Mouse (Mus musculus) G1E-ER4 (cell line): ENCODE measurements around the gene Gna11. TPM values are rescaled to one million over a fixed set of nuclear protein-coding genes. Genes with fewer than 3 reads are reported as not detected.

Experiments used
- GATA1 ChIP-seq: IDR thresholded peaks from one replicate; pipeline ENCODE4 v1.8.0; 2012; ENCODE audit warnings: low read length, inconsistent platforms
- polyA plus RNA-seq: library from polyadenylated mRNA; stranded (reverse); fragments of >175 nt; gene quantifications from 2 replicates; pipeline ENCODE4 v1.2.3, GENCODE M21; 2012

The Gna11 gene
- polyA plus RNA-seq, 1 experiment = 15.0 TPM

- no peak for TF ChIP-seq GATA1
These were observed 9.1 kb upstream of the Gna11 start for GRCm38 (mm10) chr10:81553807-81554755.

DNA sequence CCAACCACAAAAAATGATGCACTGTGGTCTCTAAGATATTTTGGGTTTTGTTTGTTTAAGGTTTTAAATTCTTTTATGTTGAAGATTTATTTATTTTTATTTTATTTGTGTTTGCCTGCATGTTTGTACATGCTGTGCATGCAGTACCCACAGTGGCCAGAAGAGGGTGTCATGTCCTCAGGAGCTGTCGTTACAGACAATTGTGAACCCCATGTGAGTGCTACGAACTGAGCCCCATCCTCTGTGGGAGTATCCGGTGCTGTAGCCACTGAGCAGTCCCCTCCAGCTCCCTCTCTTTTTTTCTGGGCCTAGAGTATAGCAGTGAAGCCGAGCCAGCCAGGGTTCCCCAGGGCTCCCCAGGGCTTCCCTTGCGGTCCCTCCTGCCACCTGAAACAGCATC, 8.2 kb upstream of the Gna11 start:
- no peak for TF ChIP-seq GATA1

DNA sequence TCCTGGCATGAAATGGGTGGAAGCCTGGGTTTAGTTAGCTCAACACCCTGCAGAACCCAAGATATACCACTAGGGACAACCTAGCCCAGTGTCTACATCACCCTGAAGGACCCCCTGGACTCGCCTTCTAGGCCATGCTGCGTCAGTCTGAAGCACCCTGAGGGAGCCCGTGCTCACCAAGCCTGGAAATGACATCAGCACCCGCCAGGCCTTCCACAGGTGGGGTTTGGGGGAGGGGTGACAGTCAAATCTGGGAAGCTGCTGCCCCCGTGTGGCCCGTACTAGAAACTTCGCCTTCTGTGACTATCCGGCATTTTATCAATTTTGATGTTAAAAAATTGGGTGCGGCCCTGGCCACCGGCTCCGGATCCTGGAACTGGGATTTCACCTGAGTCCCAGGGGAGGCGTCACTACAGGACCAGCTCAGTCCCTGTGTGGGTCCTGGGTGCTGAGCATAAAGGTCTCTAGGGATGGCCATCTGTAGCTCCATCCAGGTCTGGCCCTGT, 6.7 kb upstream of the Gna11 start:
- no peak for TF ChIP-seq GATA1

- TF ChIP-seq GATA1 = no peak
These were observed 5.3 kb upstream of the Gna11 start for GRCm38 (mm10) chr10:81550257-81550656.

DNA sequence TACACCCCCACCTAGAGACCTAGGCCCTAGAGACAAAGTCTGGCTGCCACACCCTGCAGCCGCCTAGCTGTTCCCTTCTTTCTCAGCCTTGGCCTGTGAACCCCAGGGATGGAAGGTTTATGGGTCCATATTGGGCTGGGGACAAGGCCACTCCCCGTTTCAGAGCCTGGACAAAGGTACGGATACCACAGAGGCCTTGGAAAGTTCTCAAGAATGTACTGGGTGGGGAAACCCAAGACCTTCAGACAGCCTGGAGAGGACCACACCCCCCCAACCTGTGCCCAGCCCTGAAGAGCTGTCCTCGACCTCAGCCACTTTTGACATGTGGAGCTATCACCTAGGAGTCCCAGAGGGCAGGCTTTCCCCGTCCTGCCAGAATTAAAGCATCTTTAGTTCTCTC, 4.0 kb upstream of the Gna11 start:
- no peak for TF ChIP-seq GATA1

DNA sequence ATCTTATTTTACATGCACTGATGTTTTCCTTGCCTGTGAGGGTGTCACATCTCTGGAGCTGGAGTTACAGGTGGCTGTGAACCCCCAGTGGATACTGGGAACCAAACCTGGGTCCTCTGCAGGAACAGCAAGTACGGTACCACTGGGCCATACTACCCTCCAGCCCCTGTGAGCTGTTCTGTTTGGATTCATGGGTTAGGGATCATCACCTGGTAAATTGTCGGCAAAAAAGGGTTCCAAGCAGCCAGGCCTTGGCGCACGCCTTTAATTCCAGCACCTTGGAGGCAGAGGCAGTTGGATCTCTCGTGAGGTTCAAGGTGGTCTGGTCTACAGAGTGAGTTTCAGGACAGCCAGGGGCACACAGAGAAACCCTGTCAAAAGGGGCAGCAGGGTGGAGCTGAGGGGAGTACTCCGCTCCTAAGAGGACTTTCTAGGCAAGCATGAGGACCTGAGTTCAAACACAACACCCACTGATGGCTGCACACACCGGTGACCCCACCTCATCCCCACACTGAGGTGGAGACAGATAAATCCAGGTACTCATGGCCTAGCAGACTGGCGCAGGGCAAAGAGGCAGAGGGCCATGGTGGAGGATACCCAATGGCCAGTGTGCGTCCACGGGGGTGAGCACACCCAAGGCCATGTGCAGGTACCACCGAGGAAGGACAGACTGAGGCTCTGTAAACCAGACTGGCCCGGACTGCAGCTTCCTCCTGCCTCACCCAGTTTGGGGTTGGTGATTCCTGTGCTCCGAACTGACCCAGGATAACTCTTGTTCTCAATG, 2.0 kb upstream of the Gna11 start:
- no peak for TF ChIP-seq GATA1

- TF ChIP-seq GATA1 = peak; percentile 54
These were observed 1.3 kb upstream of the Gna11 start for GRCm38 (mm10) chr10:81546332-81546731.

- TF ChIP-seq GATA1 = no peak
These were observed 462 bp downstream of the Gna11 start for GRCm38 (mm10) chr10:81544296-81545160.

GRCm38 (mm10) chr10:81543633-81544032, 1.4 kb downstream of the Gna11 start:
- no peak for TF ChIP-seq GATA1

- TF ChIP-seq GATA1 = no peak
These were observed 2.1 kb downstream of the Gna11 start for GRCm38 (mm10) chr10:81542727-81543460.

DNA sequence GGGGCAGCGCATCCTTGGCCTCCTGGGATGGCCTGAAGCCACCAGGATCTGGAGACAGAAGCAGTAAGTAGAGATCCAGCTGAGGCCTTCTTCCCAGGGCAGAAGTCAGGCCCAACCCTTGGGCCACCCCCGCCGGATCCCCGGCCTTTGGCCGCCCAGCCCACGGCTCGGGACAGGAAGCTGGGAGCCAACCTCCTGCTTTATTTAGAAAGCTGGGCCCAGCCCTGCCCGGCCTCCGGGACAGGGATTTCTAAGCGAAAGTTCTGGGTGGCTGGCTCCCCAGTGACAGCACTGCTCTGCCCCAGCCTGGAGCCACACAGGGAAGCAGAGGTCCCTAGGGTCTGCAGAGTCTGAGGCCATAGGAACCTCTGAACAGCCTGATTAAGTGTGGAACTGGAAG, 3.2 kb downstream of the Gna11 start:
- TF ChIP-seq GATA1 = no peak

DNA sequence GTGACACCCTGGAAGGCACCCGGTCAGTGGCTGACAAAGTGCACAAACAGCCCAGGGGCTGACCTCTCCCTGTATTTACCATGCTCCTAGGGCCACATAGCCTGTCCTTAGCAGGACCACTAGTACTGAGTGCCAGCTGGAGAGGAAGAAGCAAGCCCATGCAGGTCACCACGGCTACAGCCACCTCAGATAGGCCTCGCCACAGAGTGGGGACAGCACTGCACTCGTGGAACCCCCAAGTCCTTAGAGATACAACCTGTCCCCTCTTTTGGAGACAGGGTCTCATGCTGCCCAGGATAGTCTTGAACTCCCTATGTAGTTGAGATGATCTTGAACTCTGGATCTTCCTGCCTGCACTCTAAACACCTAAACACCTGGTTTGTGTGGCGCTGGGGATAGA, 3.6 kb downstream of the Gna11 start:
- no peak for TF ChIP-seq GATA1

DNA sequence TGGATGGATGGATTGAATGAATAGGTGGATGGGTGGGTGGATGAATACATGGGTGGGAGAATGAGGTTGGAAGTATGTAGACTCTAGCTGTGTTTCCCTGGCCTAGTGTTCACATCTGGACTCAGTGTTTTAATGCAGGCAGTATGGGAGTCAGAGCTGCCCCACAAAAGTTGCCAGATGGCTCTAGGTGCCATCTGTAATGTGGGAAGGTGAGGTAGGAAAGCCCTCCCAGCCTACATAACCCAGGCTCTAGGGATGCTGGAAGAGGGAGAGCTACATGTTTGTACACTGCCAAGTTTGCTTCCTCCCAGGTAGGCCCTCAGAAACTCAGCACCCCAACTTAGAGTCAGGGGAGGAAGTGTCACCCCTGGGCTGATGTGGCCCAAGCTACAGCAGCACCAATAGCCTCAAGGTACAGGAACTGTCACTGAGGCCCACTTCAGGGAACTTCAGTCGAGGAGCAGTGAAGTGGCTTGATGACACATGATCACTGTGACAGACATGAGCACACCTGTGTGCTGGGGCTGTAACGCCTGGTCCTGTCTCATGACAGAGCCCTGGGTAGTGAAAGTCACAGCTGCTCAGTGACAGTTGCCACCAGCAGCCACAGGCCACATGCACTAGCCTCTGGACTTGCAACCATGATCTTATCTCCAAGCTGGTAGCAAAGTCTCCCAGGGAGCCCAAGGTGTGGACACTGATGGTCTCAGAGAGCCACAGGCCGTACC, 6.5 kb downstream of the Gna11 start:
- no peak for TF ChIP-seq GATA1

GRCm38 (mm10) chr10:81537429-81537828, 7.6 kb downstream of the Gna11 start:
- no peak for TF ChIP-seq GATA1
